ENCODE assay signal across 10 mouse cellular contexts in the genomic region with DNA sequence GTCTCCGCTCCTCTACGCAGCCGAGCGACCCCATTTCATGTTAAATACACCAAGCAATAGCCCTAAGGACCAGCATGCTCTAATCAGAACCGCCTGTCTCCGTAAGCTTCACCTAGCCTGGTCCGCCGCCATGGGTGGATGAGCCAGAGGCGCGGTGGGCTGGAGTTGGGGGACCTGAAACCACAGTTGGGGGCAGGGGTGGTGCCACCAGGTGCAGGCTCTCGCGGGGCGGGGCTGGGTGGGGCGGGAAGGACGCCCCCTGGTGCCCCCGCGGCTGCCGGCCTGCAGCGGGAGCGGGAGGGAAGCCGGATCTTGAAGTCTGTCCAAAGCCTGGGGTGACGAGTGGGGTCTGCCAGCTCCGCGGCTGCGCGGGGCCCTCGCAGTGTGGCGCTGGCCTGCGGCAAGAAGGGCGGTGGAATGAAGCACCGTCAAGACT. TPM values are rescaled to one million over a fixed set of nuclear protein-coding genes. Genes with fewer than 3 reads are reported as not detected.
DNase-seq lines count a peak whose midpoint lies in the region; ATAC-seq and TF ChIP-seq lines count a peak whose summit lies in the region.
"Had no signal": no experiment of that assay in that cellular context is flagged by ENCODE, and none has a peak within 500 bp of the region (broad histone marks: within the 10 kb centered on the region; RNA-seq: fewer than 3 reads in every experiment).

No protein-coding gene starts in this region.

- H3K4me3 ChIP-seq in heart, embryonic 11.5 days (ENCODE audit: low read depth, low read length): peak overlapping the region; percentile 43
- peak overlapping the region; percentile 23 for H3K4me3 ChIP-seq in forebrain, embryonic 14.5 days (ENCODE audit: low read depth, low read length)
- H3K4me3 ChIP-seq in lung, embryonic 14.5 days (ENCODE audit: low read depth, low read length): peak overlapping the region; percentile 10; the same call in 1 of the 2 replicates
- peak overlapping the region; percentile 27 for H3K4me3 ChIP-seq in stomach, postnatal 0 days (ENCODE audit: low read depth, low read length)

- peaks cover 9% of the 10 kb centered on the region for H3K4me1 ChIP-seq in heart, embryonic 11.5 days (ENCODE audit: control insufficient read depth, insufficient read depth, low read length)
- peaks cover 5% of the 10 kb centered on the region for H3K4me1 ChIP-seq in forebrain, embryonic 14.5 days (ENCODE audit: control insufficient read depth, insufficient read depth, low read length)
- H3K4me1 ChIP-seq in lung, embryonic 14.5 days (ENCODE audit: insufficient read depth): peaks cover 14% of the 10 kb centered on the region; the same call in 1 of the 2 replicates
- H3K4me1 ChIP-seq in stomach, postnatal 0 days (replicated peaks; ENCODE audit: control insufficient read depth, insufficient read depth): peaks cover 4% of the 10 kb centered on the region; the same call in 1 of the 2 replicates

- TF ChIP-seq EP300 in stomach, postnatal 0 days (optimal IDR thresholded peaks at IDR 0.05): no peak

- DNase-seq in heart, adult 8-10 months (ENCODE audit: low spot score): no peak
- DNase-seq in forebrain, embryonic 14.5 days (ENCODE audit: low spot score): peak; percentile 32
- DNase-seq in kidney, adult 11 months: peak; percentile 40
- peak; percentile 72 for DNase-seq in lung, embryonic 14.5 days
- DNase-seq in stomach, postnatal 0 days (ENCODE audit: low spot score): peak; percentile 31
- no peak for DNase-seq in layer of hippocampus, postnatal 36 days

- 9% methylated on average over 31 of the region's 31 CpGs for WGBS in heart, embryonic 11.5 days (ENCODE audit: insufficient replicate concordance)
- WGBS in forebrain, embryonic 14.5 days: 6% methylated on average over 31 of the region's 31 CpGs
- WGBS in lung, embryonic 14.5 days: 14% methylated on average over 31 of the region's 31 CpGs
- 20% methylated on average over 31 of the region's 31 CpGs for WGBS in stomach, postnatal 0 days

- peak overlapping the region; percentile 65 for H3K9ac ChIP-seq in heart, embryonic 11.5 days (ENCODE audit: low read depth, low read length)
- H3K9ac ChIP-seq in forebrain, embryonic 14.5 days (ENCODE audit: low read length): 0 out of 2 replicates have a peak overlapping the region, but pooled peaks have one; percentile 17
- peak overlapping the region; percentile 40 for H3K9ac ChIP-seq in lung, embryonic 14.5 days
- H3K9ac ChIP-seq in stomach, postnatal 0 days (ENCODE audit: low read length): peak overlapping the region; percentile 54

- H3K9me3 ChIP-seq in heart, embryonic 11.5 days (replicated peaks; ENCODE audit: control insufficient read depth, low read length): no peaks in the 10 kb centered on the region
- H3K9me3 ChIP-seq in forebrain, embryonic 14.5 days (replicated peaks; ENCODE audit: control insufficient read depth, low read length): no peaks in the 10 kb centered on the region
- H3K9me3 ChIP-seq in lung, embryonic 14.5 days (ENCODE audit: low read depth, low read length): no peaks in the 10 kb centered on the region
- no peaks in the 10 kb centered on the region for H3K9me3 ChIP-seq in stomach, postnatal 0 days (ENCODE audit: control insufficient read depth, low read length)

- no peak for ATAC-seq in heart, embryonic 11.5 days (replicated peaks; ENCODE audit: insufficient number of reproducible peaks, low FRiP score, low TSS enrichment)
- peak; percentile 44 for ATAC-seq in forebrain, embryonic 14.5 days
- ATAC-seq in lung, embryonic 14.5 days (ENCODE audit: insufficient read depth): peak; percentile 70
- ATAC-seq in stomach, postnatal 0 days (ENCODE audit: low FRiP score, low TSS enrichment): no peak
- no peak for ATAC-seq in erythroblast, adult 5-6 weeks (replicated peaks; ENCODE audit: low FRiP score, poor library complexity, severe bottlenecking)

- H3K4me2 ChIP-seq in heart, embryonic 11.5 days: peak overlapping the region; percentile 78
- H3K4me2 ChIP-seq in forebrain, embryonic 14.5 days (ENCODE audit: low read length): peak overlapping the region; percentile 49
- H3K4me2 ChIP-seq in lung, embryonic 14.5 days: peak overlapping the region; percentile 60
- H3K4me2 ChIP-seq in stomach, postnatal 0 days (replicated peaks; ENCODE audit: low read depth): peak overlapping the region; percentile 52

- no peak for TF ChIP-seq CTCF in lung, embryonic 14.5 days (IDR thresholded peaks at IDR 0.05; ENCODE audit: low read depth)
- peak; percentile 46 for TF ChIP-seq CTCF in stomach, postnatal 0 days (IDR thresholded peaks at IDR 0.05; ENCODE audit: low read depth)

- peaks cover 10% of the 10 kb centered on the region for H3K27me3 ChIP-seq in heart, embryonic 11.5 days (ENCODE audit: control insufficient read depth, insufficient read depth, low read length)
- peaks cover 53% of the 10 kb centered on the region for H3K27me3 ChIP-seq in forebrain, embryonic 14.5 days (replicated peaks; ENCODE audit: control insufficient read depth, insufficient read depth, low read length)
- H3K27me3 ChIP-seq in lung, embryonic 14.5 days (ENCODE audit: insufficient read depth, low read length): no peaks in the 10 kb centered on the region
- H3K27me3 ChIP-seq in stomach, postnatal 0 days (ENCODE audit: control insufficient read depth, insufficient read depth, low read length): no peaks in the 10 kb centered on the region

- H3K27ac ChIP-seq in heart, embryonic 11.5 days (ENCODE audit: low read depth, low read length): no peak overlapping the region
- no peak overlapping the region for H3K27ac ChIP-seq in forebrain, embryonic 14.5 days (ENCODE audit: low read depth, low read length)
- H3K27ac ChIP-seq in lung, embryonic 14.5 days (ENCODE audit: low read depth): peak overlapping the region; percentile 58; the same call in 1 of the 2 replicates
- no peak overlapping the region for H3K27ac ChIP-seq in stomach, postnatal 0 days (replicated peaks)

- H3K36me3 ChIP-seq in heart, embryonic 11.5 days (ENCODE audit: control insufficient read depth, insufficient read depth, low read length): 0 out of 2 replicates have a peak, but pooled peaks cover 3% of the 10 kb centered on the region
- no peaks in the 10 kb centered on the region for H3K36me3 ChIP-seq in forebrain, embryonic 14.5 days (ENCODE audit: control insufficient read depth, insufficient read depth, low read length)
- H3K36me3 ChIP-seq in lung, embryonic 14.5 days (ENCODE audit: insufficient read depth): peaks cover 37% of the 10 kb centered on the region
- H3K36me3 ChIP-seq in stomach, postnatal 0 days (ENCODE audit: control insufficient read depth, insufficient read depth, low read length): no peaks in the 10 kb centered on the region

RNA-seq across cellular contexts. Expression of gene Gm15217, which starts 1.1 kb away (rescaled TPM):
- 0.32 TPM in 1 of 2 replicates, not detected in the other for polyA plus RNA-seq in heart, embryonic 11.5 days (2014; fragmentation: Nextera tagmentation; extraction: Ambion mirVana)
- not detected for total RNA-seq in heart, adult 8-10 months (2022)
- not detected in 2 replicates for polyA plus RNA-seq in forebrain, embryonic 14.5 days (2014; fragmentation: Nextera tagmentation; extraction: Ambion mirVana)
- 0.53 and 0.61 TPM in 2 replicates for polyA plus RNA-seq in lung, embryonic 14.5 days (2014; fragmentation: Nextera tagmentation; extraction: Ambion mirVana)
- polyA plus RNA-seq in stomach, postnatal 0 days (2015; fragmentation: Nextera tagmentation; extraction: Ambion mirVana): 0.18 and 0.30 TPM in 2 replicates
- not detected in 2 replicates for total RNA-seq in erythroblast, adult 5-6 weeks (2015; ENCODE audit: low replicate concordance)
- total RNA-seq in erythroblast, adult 5-6 weeks (2017; ENCODE audit: low replicate concordance): not detected in 2 replicates
- not detected for total RNA-seq in layer of hippocampus, postnatal 36 days (2021)
- total RNA-seq: MEL had no signal
- polyA plus RNA-seq: small intestine, adult 2 months had no signal

RNA-seq across cellular contexts. Expression of gene Bmp4, which starts 10.2 kb away (rescaled TPM):
- 34.1 and 42.2 TPM in 2 replicates for polyA plus RNA-seq in heart, embryonic 11.5 days (2014; fragmentation: Nextera tagmentation; extraction: Ambion mirVana)
- 10 to 100 TPM in 2 of 4 experiments, 1 to 10 TPM in 2; 8.0 to 15.1 (median 10.1) TPM for total RNA-seq in heart, adult 8-10 months (2022)
- 1.2 and 1.7 TPM in 2 replicates for polyA plus RNA-seq in forebrain, embryonic 14.5 days (2014; fragmentation: Nextera tagmentation; extraction: Ambion mirVana)
- 57.3 and 62.0 TPM in 2 replicates for polyA plus RNA-seq in lung, embryonic 14.5 days (2014; fragmentation: Nextera tagmentation; extraction: Ambion mirVana)
- polyA plus RNA-seq in stomach, postnatal 0 days (2015; fragmentation: Nextera tagmentation; extraction: Ambion mirVana): 20.3 and 23.3 TPM in 2 replicates
- 1.3 and 4.2 TPM in 2 replicates for total RNA-seq in erythroblast, adult 5-6 weeks (2015; ENCODE audit: low replicate concordance)
- not detected in 2 replicates for total RNA-seq in erythroblast, adult 5-6 weeks (2017; ENCODE audit: low replicate concordance)
- total RNA-seq in layer of hippocampus, postnatal 36 days (2021): 1 to 10 TPM; 3.8 to 5.2 TPM
- total RNA-seq: MEL had no signal

Comparison
In these comparisons a context has a peak if more than half of its experiments do, and no peak if none do; other contexts are left out.
1. ATAC-seq: peak in forebrain, embryonic 14.5 days (single experiment) and lung, embryonic 14.5 days (single experiment); none in heart, embryonic 11.5 days (single experiment), stomach, postnatal 0 days (single experiment) and erythroblast, adult 5-6 weeks (single experiment).
2. DNase-seq: peak in forebrain, embryonic 14.5 days (single experiment), kidney, adult 11 months (single experiment), lung, embryonic 14.5 days (single experiment) and stomach, postnatal 0 days (single experiment); none in heart, adult 8-10 months (single experiment) and layer of hippocampus, postnatal 36 days (0 of 2).
3. Peak in every context shown above with its lines, with median percentiles within 50 percentile points of each other: H3K4me2 ChIP-seq, H3K4me3 ChIP-seq and H3K9ac ChIP-seq.